Mouse (Mus musculus) stomach, adult 2 months (tissue): Measurements from ENCODE around the gene Vmn1r17. TPM values are rescaled to one million over a fixed set of nuclear protein-coding genes. Genes with fewer than 3 reads are reported as not detected.

Experiments used
- polyA plus RNA-seq: library from polyadenylated mRNA; depleted of rRNA; stranded (reverse); fragments of >200 nt; gene quantifications from 2 replicates; pipeline ENCODE4 v1.2.3, GENCODE M21; 2012; rRNA removed

Vmn1r17 gene
- polyA plus RNA-seq, result not detected in 2 replicates

GRCm38 (mm10) chr6:57363627-57364026, at the start of gene Vmn1r17:
TSS of gene Vmn1r17 (minus strand) at chr6:57363727.

GRCm38 (mm10) chr6:57403480-57403879, 40.0 kb upstream of the Vmn1r17 start, which contains the start of gene Vmn1r19:
TSS of gene Vmn1r19 (plus strand) at chr6:57403780.

DNA sequence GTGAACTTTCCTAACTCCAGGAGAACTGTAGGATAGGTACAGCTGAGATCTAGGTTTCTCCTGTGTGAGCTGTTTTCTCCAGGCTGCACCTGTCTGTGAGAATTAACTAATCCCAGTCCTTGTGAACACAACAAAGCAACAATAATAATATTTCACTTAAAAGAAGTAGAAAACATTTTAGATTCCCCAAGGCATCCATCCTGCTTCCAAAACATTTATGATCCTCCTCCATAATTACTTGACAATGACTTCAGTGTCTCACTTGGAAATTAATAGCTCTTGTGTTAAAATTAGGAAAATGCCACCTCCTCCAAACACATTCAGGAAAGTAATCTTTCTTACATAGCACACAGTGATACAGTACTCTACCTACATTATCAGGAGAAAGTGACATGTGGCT, 32.2 kb upstream of the Vmn1r17 start, which contains the start of gene Vmn1r18:
Vmn1r18 (minus strand) TSS at position 101 of the 400 bp plus-strand sequence.

GRCm38 (mm10) chr6:57329394-57329793, 34.1 kb downstream of the Vmn1r17 start, which contains the start of gene Vmn1r16:
TSS of gene Vmn1r16 (minus strand) at chr6:57329494.

Other genes starting within 250 kb of the Vmn1r17 start
- not detected in 2 replicates for gene Vmn1r11, start 230.3 kb downstream of the Vmn1r17 start, polyA plus RNA-seq
- gene Vmn1r12, start 206.8 kb downstream of the Vmn1r17 start, polyA plus RNA-seq, result not detected in 2 replicates
- not detected in 2 replicates for gene Vmn1r13, start 160.4 kb downstream of the Vmn1r17 start, polyA plus RNA-seq
- gene Vmn1r14, start 132.0 kb downstream of the Vmn1r17 start, polyA plus RNA-seq, result not detected in 2 replicates
- not detected in 2 replicates for gene Vmn1r15, start 105.8 kb downstream of the Vmn1r17 start, polyA plus RNA-seq
- gene Vmn1r16, start 34.2 kb downstream of the Vmn1r17 start, polyA plus RNA-seq, result not detected in 2 replicates
- not detected in 2 replicates for gene Vmn1r18, start 32.1 kb upstream of the Vmn1r17 start, polyA plus RNA-seq
- not detected in 2 replicates for gene Vmn1r19, start 40.1 kb upstream of the Vmn1r17 start, polyA plus RNA-seq
- not detected in 2 replicates for gene Vmn1r20, start 65.2 kb upstream of the Vmn1r17 start, polyA plus RNA-seq
- gene Ppm1k, start 171.7 kb upstream of the Vmn1r17 start, polyA plus RNA-seq, result 0.12 and 0.27 TPM in 2 replicates
- gene Herc6, start 217.3 kb upstream of the Vmn1r17 start, polyA plus RNA-seq, result 1.3 and 1.7 TPM in 2 replicates